Mouse (Mus musculus) spleen, adult 12 weeks (tissue): ENCODE results near the gene Stab1.
A peak's percentile ranks its signal among the peaks of the same experiment; 100 is the strongest.

ENCODE experiments used
- DNase-seq: peaks from one replicate; pipeline ENCODE4 v3.0.0; 2022; ENCODE audit warnings: low spot score

The Stab1 gene

GRCm38 (mm10) chr14:31131272-31131821 is 37.1 kb downstream of the Stab1 start:
- no peak for DNase-seq

GRCm38 (mm10) chr14:31130236-31131220 is 37.9 kb downstream of the Stab1 start, which contains the start of gene Nt5dc2:
TSS of gene Nt5dc2 (plus strand) at chr14:31131053.
- DNase-seq: peak; percentile 74

- DNase-seq: no peak
These were observed 38.9 kb downstream of the Stab1 start for GRCm38 (mm10) chr14:31129326-31130235.

- peak; percentile 93 for DNase-seq
These were observed 39.6 kb downstream of the Stab1 start, which contains the start of gene Smim4 for GRCm38 (mm10) chr14:31128826-31129219. TSS of gene Smim4 (minus strand) at chr14:31128956.

- DNase-seq: no peak
These were observed 40.2 kb downstream of the Stab1 start for GRCm38 (mm10) chr14:31128101-31128825.

GRCm38 (mm10) chr14:31126826-31127225 is 41.6 kb downstream of the Stab1 start:
- DNase-seq: no peak

- DNase-seq: no peak
These were observed 43.0 kb downstream of the Stab1 start for GRCm38 (mm10) chr14:31125106-31126075.

GRCm38 (mm10) chr14:31115522-31115921 is 52.9 kb downstream of the Stab1 start:
- no peak for DNase-seq

- no peak for DNase-seq
These were observed 54.4 kb downstream of the Stab1 start for GRCm38 (mm10) chr14:31114011-31114410.

- no peak for DNase-seq
These were observed 56.3 kb downstream of the Stab1 start for GRCm38 (mm10) chr14:31112187-31112586.

- DNase-seq: no peak
These were observed 57.8 kb downstream of the Stab1 start for GRCm38 (mm10) chr14:31110613-31111012.

GRCm38 (mm10) chr14:31105156-31105555 is 63.3 kb downstream of the Stab1 start:
- no peak for DNase-seq

GRCm38 (mm10) chr14:31089918-31090317 is 78.5 kb downstream of the Stab1 start:
- DNase-seq: no peak
